Mouse (Mus musculus) heart, postnatal 0 days (tissue): ENCODE data around the gene Fam13c.

Experiments used
- CTCF ChIP-seq: IDR thresholded peaks from 2 replicates; pipeline ENCODE4 v1.5.1; 2016; ENCODE audit warnings: antibody characterized with exemption, control low read depth, low read depth
- EP300 ChIP-seq: IDR thresholded peaks from 2 replicates; pipeline ENCODE4 v1.6.1; 2016; ENCODE audit warnings: antibody characterized with exemption, low read depth

- no peak for TF ChIP-seq EP300
- no peak for TF ChIP-seq CTCF
Measured at GRCm38 (mm10) chr10:70426373-70426772, 13.9 kb upstream of the Fam13c start.
